Mouse (Mus musculus) testis, postnatal 14 days (tissue): ENCODE data around the gene Meis1.

Source experiments
- DNase-seq: peaks from one replicate; pipeline ENCODE4 v3.0.0; 2021; ENCODE audit warnings: low spot score

The Meis1 gene

GRCm38 (mm10) chr11:18905431-18905830 is 113.4 kb downstream of the Meis1 start:
- no peak for DNase-seq

- DNase-seq: no peak
Observed at GRCm38 (mm10) chr11:18904880-18905279, 113.9 kb downstream of the Meis1 start.

- no peak for DNase-seq
Observed at GRCm38 (mm10) chr11:18904285-18904684, 114.5 kb downstream of the Meis1 start.

DNA sequence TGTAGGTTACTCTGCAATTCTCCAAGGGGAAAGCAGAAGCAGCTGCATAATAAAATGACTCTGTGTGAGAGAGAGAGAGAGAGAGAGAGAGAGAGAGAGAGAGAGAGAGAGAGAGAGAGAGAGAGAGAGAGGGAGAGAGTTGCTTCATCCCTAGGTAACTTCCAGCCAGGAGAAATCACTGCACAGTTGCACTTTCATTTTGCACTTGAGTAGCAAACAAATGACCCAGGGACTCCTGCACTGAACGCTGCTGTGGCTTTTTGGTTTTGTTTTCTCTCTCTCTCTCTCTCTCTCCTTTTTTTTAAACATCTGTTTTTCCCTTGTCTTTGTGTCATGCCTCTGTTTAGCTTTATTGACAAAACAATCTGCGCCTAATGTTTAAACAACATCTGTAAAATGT is 118.3 kb downstream of the Meis1 start:
- DNase-seq: no peak

DNA sequence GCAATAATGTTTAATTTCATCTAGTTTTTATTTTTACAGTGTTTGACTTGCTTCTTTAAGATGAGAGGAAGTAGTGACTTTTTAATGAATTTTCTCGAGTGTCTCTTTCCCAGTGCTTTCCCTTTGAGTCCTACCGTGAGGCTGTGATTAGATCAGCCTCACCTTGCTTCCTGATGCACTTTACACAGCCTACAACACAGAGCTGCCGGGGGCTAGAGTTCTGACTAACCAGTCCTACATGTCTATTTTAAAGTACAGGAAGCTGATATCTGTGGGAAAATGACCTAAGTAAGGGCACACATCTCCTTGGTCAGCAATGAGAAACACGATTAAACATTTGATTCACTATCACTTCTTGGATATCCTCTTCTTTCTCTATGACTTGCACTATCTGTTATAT is 119.9 kb downstream of the Meis1 start:
- no peak for DNase-seq

DNA sequence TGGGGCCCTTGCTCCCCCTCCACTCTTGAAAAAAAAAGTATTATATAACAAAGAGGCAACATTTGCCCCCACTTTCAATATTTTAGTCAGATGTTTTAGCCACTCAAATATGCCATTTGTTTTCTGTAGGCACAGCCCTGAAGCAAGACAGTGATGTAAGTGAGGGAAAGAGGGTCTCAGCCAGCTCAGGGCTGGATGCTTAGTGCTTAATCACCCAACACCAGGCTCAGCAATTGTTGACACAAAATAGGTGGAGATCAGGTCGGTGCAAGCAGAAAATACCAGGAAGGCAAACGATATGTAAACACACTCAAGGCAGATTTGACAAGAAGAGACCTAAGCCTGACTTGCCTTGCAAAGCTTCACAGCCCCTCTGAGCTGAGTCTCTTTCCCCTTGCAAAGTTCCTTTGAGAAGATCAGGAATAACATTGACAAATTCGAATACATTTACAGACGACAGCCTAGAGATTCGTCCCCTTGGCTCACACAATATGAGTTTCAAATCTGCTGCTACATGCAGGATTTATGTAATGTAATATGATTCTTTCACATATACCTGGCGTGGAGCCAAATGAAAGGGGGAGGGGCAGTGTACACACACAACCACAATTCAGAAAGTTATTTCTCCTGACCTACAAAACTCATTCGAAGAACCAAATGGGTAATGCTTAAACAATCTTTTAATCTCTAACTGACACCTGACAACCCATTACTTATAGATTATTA is 120.7 kb downstream of the Meis1 start:
- no peak for DNase-seq

DNA sequence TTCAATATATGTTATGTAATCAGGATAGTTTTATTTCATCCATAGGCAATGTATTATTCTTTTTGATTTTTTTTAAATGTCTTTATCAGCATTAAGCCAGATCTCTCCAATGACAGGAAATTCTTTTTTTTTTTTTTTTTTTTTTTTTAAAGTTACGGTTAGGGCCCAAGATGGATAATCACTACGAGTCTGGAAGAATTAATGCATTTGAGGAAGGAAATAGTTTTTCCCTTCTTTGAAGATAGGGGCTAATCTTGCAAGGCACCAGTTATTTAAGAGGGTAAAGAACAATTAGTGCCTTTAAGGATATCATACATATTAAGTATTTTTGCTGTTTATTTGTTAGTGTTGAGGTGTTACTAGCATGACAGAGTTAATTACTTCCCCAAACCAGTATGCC is 121.5 kb downstream of the Meis1 start:
- no peak for DNase-seq

GRCm38 (mm10) chr11:18892470-18892869 is 126.3 kb downstream of the Meis1 start:
- peak; percentile 14 for DNase-seq

DNA sequence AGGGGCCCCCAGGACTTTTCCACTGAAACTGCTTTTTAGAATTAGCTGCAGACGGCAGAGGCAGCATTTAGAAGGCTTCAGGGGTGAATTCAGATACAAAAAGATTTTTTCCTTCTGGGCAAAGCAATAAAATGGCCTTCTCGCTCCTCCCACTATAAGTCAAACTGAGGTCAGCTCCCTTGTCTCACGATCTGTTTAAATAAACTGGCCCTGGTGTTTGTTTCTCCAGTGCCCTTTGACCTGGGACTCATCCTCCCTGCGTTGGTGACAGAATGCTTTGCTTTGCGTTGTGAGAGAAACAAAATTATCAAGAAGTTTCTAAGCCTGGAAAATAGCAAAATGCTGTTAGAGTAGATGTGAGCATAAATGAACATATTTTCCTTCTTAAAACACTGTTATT is 129.6 kb downstream of the Meis1 start:
- DNase-seq: no peak

DNA sequence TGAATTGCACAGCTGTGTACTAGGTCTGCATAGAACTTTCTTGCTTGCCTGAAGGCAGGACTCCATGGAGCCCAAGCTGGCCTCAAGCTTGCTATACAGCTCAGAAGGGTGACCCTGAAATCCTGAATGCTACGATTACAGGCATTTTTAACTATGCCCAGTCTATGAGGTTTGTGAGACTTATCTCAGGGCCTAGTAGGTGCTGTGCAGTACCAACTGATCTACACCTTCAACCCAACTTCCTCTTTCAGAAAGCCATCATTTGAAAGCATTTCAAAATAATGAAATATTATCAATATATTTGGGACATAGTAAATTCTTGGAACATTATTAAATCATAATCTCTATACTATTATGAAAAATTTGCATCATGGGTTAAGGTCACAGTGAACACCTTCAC is 130.1 kb downstream of the Meis1 start:
- no peak for DNase-seq

GRCm38 (mm10) chr11:18885729-18886325 is 133.0 kb downstream of the Meis1 start:
- no peak for DNase-seq

GRCm38 (mm10) chr11:18885036-18885728 is 133.6 kb downstream of the Meis1 start:
- no peak for DNase-seq

GRCm38 (mm10) chr11:18883987-18884386 is 134.8 kb downstream of the Meis1 start:
- no peak for DNase-seq

DNA sequence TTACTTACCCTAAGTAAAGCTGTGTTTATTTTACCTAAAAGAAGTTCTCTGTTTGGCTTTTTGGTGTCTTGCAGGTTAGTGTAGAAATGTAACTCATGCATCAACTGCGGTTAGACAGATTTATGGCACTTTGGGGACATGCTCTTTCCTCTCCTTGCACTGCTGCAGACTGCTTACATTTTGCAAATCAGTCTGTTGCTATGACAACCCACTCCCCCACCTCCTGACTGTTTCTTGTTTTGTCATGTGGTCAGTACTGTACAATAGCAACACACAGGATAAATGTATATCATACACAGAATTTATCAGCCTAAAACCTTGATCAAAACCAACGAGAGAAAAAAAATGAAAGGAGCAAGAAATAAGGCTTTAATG is 135.3 kb downstream of the Meis1 start:
- no peak for DNase-seq

DNA sequence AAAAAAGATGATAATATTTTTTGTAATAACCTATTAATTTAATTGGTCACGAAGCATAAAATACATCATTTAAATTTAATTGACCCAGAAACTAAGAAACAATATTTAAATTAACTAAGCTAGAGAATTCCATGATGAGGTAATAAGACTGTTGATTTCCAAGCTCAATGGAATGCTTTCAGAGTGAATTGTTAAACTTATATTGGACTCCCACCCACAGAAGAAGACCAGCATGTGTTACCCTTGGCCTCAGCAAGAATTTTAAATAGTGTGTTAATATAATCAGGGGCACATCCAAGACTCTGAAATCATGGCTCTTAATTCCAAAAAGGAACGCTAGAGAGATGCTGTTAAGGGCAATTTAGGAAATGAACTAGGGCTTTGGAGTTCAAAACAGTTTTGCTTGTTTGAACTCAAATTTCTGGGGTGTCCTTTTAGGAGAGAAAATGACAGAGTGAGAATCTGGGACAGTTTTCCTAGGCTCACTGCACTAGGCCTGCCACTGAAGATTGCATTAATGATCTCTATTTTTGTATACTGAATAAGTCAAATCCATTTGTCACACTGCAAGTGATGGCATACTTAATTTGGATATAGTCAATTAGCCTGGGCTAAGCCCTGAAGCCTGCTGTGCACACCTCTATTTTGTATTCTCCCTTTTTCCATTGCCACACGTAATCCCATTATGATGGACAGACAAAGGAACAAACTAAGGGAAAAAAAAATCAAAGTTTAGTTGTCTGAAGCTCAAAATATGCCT is 135.9 kb downstream of the Meis1 start:
- DNase-seq: no peak

GRCm38 (mm10) chr11:18882315-18882714 is 136.5 kb downstream of the Meis1 start:
- DNase-seq: no peak

DNA sequence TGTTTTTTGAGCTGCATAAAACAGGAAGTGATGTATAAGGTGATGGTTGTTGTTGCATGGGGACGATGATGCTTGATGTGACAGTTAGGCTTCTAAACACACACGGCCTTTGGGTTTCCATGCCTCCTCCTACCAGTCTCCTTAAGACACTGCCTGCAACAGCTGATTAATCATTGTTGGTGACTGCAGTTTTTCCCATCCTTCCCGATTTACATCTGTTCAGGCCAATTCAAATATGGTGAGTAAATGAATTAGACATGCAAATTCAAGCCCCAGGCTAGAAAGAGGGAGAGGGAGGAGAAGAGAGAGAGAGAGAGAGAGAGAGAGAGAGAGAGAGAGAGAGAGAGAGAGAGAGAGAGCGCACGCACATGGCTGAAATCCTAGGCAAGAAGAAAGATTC is 138.0 kb downstream of the Meis1 start:
- no peak for DNase-seq

DNA sequence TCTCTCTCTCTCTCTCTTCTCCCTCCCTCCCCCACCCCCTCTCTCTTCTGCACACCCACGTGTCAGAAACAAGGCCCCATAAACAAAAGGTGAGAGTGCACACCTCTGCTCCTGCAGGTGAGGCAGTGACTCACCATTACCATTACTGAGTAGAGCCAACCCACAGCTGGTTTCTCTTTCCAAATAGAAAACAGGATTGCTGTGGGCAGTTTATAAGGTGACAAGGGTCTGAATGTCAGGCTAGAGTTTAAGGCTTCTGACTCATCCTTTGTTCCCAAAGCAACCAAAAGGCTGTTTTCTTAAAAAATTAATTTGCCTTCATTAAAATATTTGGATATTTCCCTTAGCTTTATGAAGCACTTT is 139.3 kb downstream of the Meis1 start:
- DNase-seq: no peak

DNA sequence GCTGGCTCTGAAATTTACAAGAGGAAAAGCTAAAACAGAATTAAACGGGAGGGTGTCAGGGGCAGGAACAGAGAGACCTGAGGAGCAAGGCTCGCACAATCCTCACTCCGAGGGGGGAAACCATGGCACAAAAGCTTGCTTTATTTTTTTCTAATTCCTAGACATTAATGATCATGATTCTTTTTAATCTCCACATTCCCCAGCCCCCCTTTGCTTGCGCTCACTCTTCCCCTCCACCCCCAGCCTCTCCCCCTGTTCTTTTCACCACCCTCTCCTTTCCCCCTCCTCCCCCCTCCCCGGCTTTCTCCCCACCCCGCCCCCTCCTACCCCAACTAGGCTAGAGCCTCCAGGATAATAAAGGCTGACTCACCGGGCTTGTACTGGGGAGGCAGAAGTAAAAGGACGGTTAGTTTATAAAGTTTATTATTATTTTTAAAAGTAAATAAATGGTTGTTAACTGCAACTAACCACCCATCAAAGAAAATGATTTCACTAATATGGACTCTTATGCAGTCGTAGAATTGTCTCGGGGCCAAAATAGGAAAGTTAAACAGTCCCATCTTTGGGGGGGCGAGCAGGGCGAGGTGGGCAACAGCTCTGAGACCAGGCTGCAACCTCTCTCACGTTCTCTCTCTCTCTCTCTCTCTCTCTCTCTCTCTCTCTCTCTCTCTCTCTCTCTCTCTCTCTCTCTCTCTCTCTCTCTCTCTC is 139.9 kb downstream of the Meis1 start:
- no peak for DNase-seq

GRCm38 (mm10) chr11:18878016-18878415 is 140.8 kb downstream of the Meis1 start:
- no peak for DNase-seq

- peak; percentile 42 for DNase-seq
Observed at GRCm38 (mm10) chr11:18877626-18878011, 141.2 kb downstream of the Meis1 start.
